ENCODE assay signal across 24 mouse cellular contexts in the genomic region with DNA sequence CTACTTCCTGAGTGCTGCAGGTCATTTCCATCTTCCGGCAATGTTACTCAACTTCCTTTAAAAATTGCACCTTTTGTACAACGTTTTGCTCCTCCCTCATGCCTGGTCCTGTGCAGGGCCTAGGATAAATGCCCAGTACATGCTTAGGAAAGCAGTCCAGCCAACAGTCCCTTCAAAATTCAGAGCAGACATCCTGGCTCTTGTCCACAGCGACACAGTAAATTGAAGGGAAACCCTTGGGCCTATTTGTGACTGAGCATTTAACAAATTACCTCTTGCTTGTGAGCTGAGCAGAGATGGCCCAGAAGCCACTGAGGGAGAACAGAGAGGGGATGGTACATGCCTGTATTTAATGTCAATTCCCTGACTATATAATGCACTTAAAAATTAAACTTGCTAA.
A peak's percentile ranks its signal among the peaks of the same experiment; 100 is the strongest.
DNase-seq lines count a peak whose midpoint lies in the region; ATAC-seq and TF ChIP-seq lines count a peak whose summit lies in the region.
"Had no signal": no experiment of that assay in that cellular context is flagged by ENCODE, and none has a peak within 500 bp of the region (broad histone marks: within the 10 kb centered on the region; RNA-seq: fewer than 3 reads in every experiment).

No protein-coding gene starts in this region.

- TF ChIP-seq CTCF in lung, embryonic 14.5 days (IDR thresholded peaks at IDR 0.05; ENCODE audit: low read depth) = no peak
- no peak for TF ChIP-seq CTCF in lung, adult 2 months (IDR thresholded peaks at IDR 0.05; ENCODE audit: insufficient read depth, low read length)

- no peak overlapping the region for H3K4me3 ChIP-seq in lung, embryonic 14.5 days (ENCODE audit: low read depth, low read length)
- H3K4me3 ChIP-seq in lung, adult 2 months (replicated peaks; ENCODE audit: extremely low read depth, low read depth, low read length) = no peak overlapping the region
- H3K4me3 ChIP-seq: forebrain, embryonic 10.5 days; forebrain, embryonic 13.5 days; heart, adult 2 months; heart, embryonic 10.5 days; heart, embryonic 13.5 days; hindbrain, embryonic 13.5 days; intestine, embryonic 15.5 days had no signal

- intact Hi-C loops in heart, postnatal 14 days (cut with DNase I) = no loop called here

- DNase-seq in cerebellum, postnatal 25 days = peak; percentile 21 to 38
- DNase-seq in cerebellum, adult 11-12 months = no peak
- peak; percentile 24 for DNase-seq in lung, embryonic 14.5 days
- DNase-seq in lung, adult 2 months = no peak
- DNase-seq in brain, adult 2 months (ENCODE audit: low read depth, low spot score) = peak; percentile 58
- DNase-seq in heart, postnatal 14 days = no peak
- DNase-seq: adrenal gland, postnatal 10 days; adrenal gland, postnatal 36 days; B cell, adult 2 months; cerebellum, adult 9-10 months; gastrocnemius, postnatal 10 days; gastrocnemius, postnatal 36 days; heart, adult 2 months; kidney, adult 11 months had no signal

- no peaks in the 10 kb centered on the region for H3K27me3 ChIP-seq in lung, embryonic 14.5 days (ENCODE audit: insufficient read depth, low read length)
- H3K27me3 ChIP-seq: CH12.LX; forebrain, embryonic 13.5 days; heart, embryonic 13.5 days; hindbrain, embryonic 13.5 days; intestine, embryonic 15.5 days had no signal

- no peak for TF ChIP-seq POLR2A in lung, adult 2 months (IDR thresholded peaks at IDR 0.05; ENCODE audit: borderline replicate concordance, extremely low read depth, low read depth, low read length)

- H3K9me3 ChIP-seq in lung, embryonic 14.5 days (ENCODE audit: low read depth, low read length) = no peaks in the 10 kb centered on the region
- H3K9me3 ChIP-seq: forebrain, embryonic 10.5 days; forebrain, embryonic 13.5 days; G1E; heart, embryonic 10.5 days; heart, embryonic 13.5 days; hindbrain, embryonic 13.5 days; intestine, embryonic 15.5 days had no signal

- no peaks in the 10 kb centered on the region for H3K36me3 ChIP-seq in lung, embryonic 14.5 days (ENCODE audit: insufficient read depth)
- H3K36me3 ChIP-seq: forebrain, embryonic 10.5 days; G1E; heart, embryonic 10.5 days; heart, embryonic 13.5 days; hindbrain, embryonic 13.5 days; intestine, embryonic 15.5 days had no signal

- no peaks in the 10 kb centered on the region for H3K4me1 ChIP-seq in lung, embryonic 14.5 days (ENCODE audit: insufficient read depth)
- H3K4me1 ChIP-seq in lung, adult 2 months (ENCODE audit: control insufficient read depth, insufficient read depth, low read length) = no peaks in the 10 kb centered on the region
- H3K4me1 ChIP-seq: heart, embryonic 10.5 days; heart, embryonic 13.5 days; intestine, embryonic 15.5 days had no signal

- no peak overlapping the region for H3K9ac ChIP-seq in lung, embryonic 14.5 days
- H3K9ac ChIP-seq: forebrain, embryonic 13.5 days; heart, embryonic 13.5 days; hindbrain, embryonic 13.5 days; intestine, embryonic 15.5 days had no signal

- ATAC-seq in lung, embryonic 14.5 days (ENCODE audit: insufficient read depth) = no peak
- ATAC-seq: forebrain, embryonic 13.5 days; forebrain, embryonic 16.5 days; intestine, embryonic 15.5 days; Patski had no signal

- H3K4me2 ChIP-seq in lung, embryonic 14.5 days = no peak overlapping the region
- H3K4me2 ChIP-seq: forebrain, embryonic 13.5 days; heart, embryonic 13.5 days; hindbrain, embryonic 13.5 days; intestine, embryonic 15.5 days had no signal

- WGBS in lung, embryonic 14.5 days = 64% methylated on average over 3 of the region's 3 CpGs
- 52% methylated on average over 3 of the region's 3 CpGs for WGBS in lung, adult 2 months

- no peak overlapping the region for H3K27ac ChIP-seq in lung, embryonic 14.5 days (ENCODE audit: low read depth)
- H3K27ac ChIP-seq: forebrain, embryonic 10.5 days; forebrain, embryonic 13.5 days; heart, adult 2 months; heart, embryonic 10.5 days; heart, embryonic 13.5 days; hindbrain, embryonic 13.5 days; intestine, embryonic 15.5 days had no signal

Comparison
In these comparisons a context has a peak if more than half of its experiments do, and no peak if none do; other contexts are left out.
1. DNase-seq: peak in cerebellum, postnatal 25 days (2 of 2), lung, embryonic 14.5 days (single experiment) and brain, adult 2 months (single experiment); none in cerebellum, adult 11-12 months (single experiment), lung, adult 2 months (single experiment) and heart, postnatal 14 days (0 of 2).